Mouse (Mus musculus) stomach, postnatal 0 days (tissue): ENCODE measurements around the gene Cnot2. TPM values are rescaled to one million over a fixed set of nuclear protein-coding genes. Genes with fewer than 3 reads are reported as not detected.

ENCODE experiments used
- ATAC-seq: fragments of 200-750 bp; cut with Nextera tagmentation; 2 replicates; pipeline ENCODE4 v1.8.0; 2017; ENCODE audit not compliant: low FRiP score, low TSS enrichment
- DNase-seq: peaks from one replicate; pipeline ENCODE4 v3.0.0-alpha.2; 2016; ENCODE audit warnings: low spot score
- H3K27ac ChIP-seq: fragments of 300-500 bp; sonication (generic); replicated peaks from 2 replicates; pipeline ENCODE4 v1.5.1; 2014; ENCODE audit warnings: mild to moderate bottlenecking, control low read depth
- H3K27me3 ChIP-seq: fragments of 300-500 bp; sonication (generic); 2 replicates; pipeline ENCODE4 v1.6.1; 2014; ENCODE audit warnings: low read length; ENCODE audit not compliant: control insufficient read depth, insufficient read depth
- H3K36me3 ChIP-seq: fragments of 300-500 bp; sonication (generic); 2 replicates; pipeline ENCODE4 v1.6.1; 2014; ENCODE audit warnings: low read length, mixed read lengths; ENCODE audit not compliant: control insufficient read depth, insufficient read depth
- H3K4me1 ChIP-seq: fragments of 300-500 bp; sonication (generic); replicated peaks from 2 replicates; pipeline ENCODE4 v1.6.1; 2014; ENCODE audit warnings: antibody characterized with exemption; ENCODE audit not compliant: control insufficient read depth, insufficient read depth
- H3K4me2 ChIP-seq: fragments of 300-500 bp; sonication (generic); replicated peaks from 2 replicates; pipeline ENCODE4 v1.6.1; 2014; ENCODE audit warnings: low read depth, mild to moderate bottlenecking, control low read depth, moderate library complexity
- H3K4me3 ChIP-seq: fragments of 300-500 bp; sonication (generic); 2 replicates; pipeline ENCODE4 v1.5.1; 2014; ENCODE audit warnings: low read depth, low read length, control low read depth
- H3K9ac ChIP-seq: fragments of 300-500 bp; sonication (generic); 2 replicates; pipeline ENCODE4 v1.6.1; 2014; ENCODE audit warnings: mild to moderate bottlenecking, low read length, control low read depth, mixed read lengths
- H3K9me3 ChIP-seq: fragments of 300-500 bp; sonication (generic); 2 replicates; pipeline ENCODE4 v1.6.1; 2016; ENCODE audit warnings: low read length; ENCODE audit not compliant: control insufficient read depth
- CTCF ChIP-seq: IDR thresholded peaks from 2 replicates; pipeline ENCODE4 v1.5.1; 2016; ENCODE audit warnings: antibody characterized with exemption, low read depth, mild to moderate bottlenecking, moderate library complexity
- EP300 ChIP-seq: optimal IDR thresholded peaks from 2 replicates; pipeline ENCODE3; 2016; ENCODE audit warnings: antibody characterized with exemption
- WGBS: fragments of 180-500 bp; shearing (Covaris S2); extraction: QIAGEN DNeasy Blood & Tissue Kit; methylation state at CpG from one replicate; pipeline ENCODE4 v1.1.7; 2014; 5-methylcytosine and 5-hydroxymethylcytosine counted together
- polyA plus RNA-seq: library from polyadenylated mRNA; unstranded; fragments of >200 nt; fragmentation: Nextera tagmentation; extraction: Ambion mirVana; gene quantifications from 2 replicates; pipeline ENCODE4 v1.2.1, GENCODE M21; 2015

The Cnot2 gene
- polyA plus RNA-seq, 1 experiment from 2014 or later = 38.0 TPM

DNA sequence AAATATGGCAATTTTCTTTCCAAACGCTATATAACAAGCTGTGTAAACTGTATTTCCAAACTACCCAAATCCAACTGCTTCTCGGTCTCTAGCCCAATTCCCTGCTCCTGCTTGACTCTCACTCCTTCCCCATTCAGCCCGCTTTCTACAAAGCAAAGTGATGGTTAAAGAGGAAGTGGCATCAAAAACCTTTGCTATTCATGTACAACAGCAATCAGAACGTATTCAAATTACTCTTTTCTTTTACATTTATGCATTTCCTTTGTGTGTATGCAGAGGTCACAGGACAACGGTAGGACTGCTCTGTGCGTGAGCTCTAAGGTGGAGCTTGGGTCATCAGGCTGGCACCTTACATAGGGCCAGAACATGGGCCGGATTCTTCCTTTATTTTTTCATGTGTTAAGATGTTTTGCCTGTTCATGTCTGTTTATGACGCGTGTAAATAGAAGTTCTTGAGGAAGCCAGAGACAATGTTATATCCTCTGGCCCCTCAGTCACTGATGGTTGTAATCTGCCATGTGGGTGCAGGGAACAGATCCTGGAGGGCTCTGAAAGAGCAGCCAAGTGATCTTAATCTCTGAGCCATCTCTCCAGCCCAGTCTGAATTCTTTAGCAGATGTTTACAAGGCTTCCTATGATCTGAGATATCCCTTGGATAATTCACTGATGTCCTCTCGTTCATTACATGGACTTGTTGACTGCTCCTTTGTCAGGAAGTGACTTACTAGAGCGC, 68.6 kb downstream of the Cnot2 start:
- Histone ChIP-seq H3K36me3 (no peaks in the 10 kb centered on the region), H3K9me3 (no peaks in the 10 kb centered on the region), H3K4me3 (no peak overlapping the region), H3K4me2 (no peak overlapping the region), H3K27me3 (no peaks in the 10 kb centered on the region), H3K4me1 (no peaks in the 10 kb centered on the region), H3K9ac (no peak overlapping the region), H3K27ac (no peak overlapping the region)
- 82% methylated on average over 11 of the region's 11 CpGs for WGBS
- TF ChIP-seq CTCF (no peak), EP300 (no peak)
- ATAC-seq = no peak
- no peak for DNase-seq

DNA sequence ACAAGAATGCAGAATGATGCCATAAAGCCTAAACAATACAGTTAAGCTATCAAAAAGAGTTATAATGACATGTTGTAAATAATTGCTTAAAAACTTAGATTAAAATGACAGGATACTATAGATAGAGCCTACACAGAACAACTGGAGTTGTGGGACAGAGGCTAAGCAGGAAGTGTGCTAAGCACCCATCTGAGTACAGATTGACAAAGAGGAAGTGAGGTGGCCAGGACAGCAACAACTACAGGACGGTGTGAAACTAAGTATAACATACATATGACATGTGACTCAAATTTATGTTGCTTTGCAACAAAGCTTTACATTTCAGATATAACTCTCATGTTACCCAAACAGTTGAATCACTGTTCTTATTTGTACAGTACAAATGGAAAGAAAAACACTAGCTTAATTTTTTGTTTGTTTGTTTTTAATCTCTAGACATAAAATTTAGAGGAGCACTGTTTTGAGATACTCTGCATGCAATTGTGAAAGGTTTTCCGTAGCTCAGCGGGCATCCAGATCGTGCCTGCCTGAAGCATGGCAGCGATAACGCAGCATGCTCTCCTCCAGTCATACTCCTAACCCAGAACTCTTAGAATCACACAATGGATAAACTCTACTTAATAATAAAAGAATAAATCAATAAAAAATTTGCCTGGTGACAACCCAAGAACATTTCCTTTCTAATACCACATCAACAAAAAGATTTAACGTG, 75.9 kb downstream of the Cnot2 start:
- Histone ChIP-seq H3K4me1 (no peaks in the 10 kb centered on the region), H3K9ac (no peak overlapping the region), H3K36me3 (no peaks in the 10 kb centered on the region), H3K4me3 (no peak overlapping the region), H3K27me3 (no peaks in the 10 kb centered on the region), H3K9me3 (no peaks in the 10 kb centered on the region), H3K27ac (no peak overlapping the region), H3K4me2 (no peak overlapping the region)
- 84% methylated on average over 7 of the region's 7 CpGs for WGBS
- DNase-seq (no peak), ATAC-seq (no peak)
- TF ChIP-seq CTCF (no peak), EP300 (no peak)

DNA sequence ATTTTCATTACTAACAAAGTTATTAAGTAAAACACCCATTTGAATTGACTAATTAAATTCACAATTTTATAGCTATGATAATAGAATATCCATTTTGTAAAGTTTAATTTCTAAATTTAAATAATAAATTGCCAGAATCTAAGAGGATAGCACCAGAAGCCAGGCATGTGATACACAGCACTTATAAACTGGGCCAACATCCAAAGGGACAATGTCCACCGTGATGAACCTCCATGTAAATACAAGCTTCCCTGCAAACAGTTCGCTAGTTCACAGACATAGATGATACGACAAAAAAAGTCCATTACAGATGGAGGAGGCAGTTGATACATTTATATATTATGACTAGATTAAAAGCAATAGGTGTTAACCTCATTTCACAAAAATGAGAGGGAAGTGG, 88.5 kb downstream of the Cnot2 start:
- Histone ChIP-seq H3K9ac (no peak overlapping the region), H3K4me1 (no peaks in the 10 kb centered on the region), H3K36me3 (0 out of 2 replicates have a peak, but pooled peaks cover 5% of the 10 kb centered on the region), H3K27ac (no peak overlapping the region), H3K9me3 (no peaks in the 10 kb centered on the region), H3K4me3 (no peak overlapping the region), H3K4me2 (no peak overlapping the region), H3K27me3 (no peaks in the 10 kb centered on the region)
- DNase-seq (no peak), ATAC-seq (no peak)
- TF ChIP-seq CTCF (no peak), EP300 (no peak)
- 86% methylated on average over 3 of the region's 3 CpGs for WGBS

DNA sequence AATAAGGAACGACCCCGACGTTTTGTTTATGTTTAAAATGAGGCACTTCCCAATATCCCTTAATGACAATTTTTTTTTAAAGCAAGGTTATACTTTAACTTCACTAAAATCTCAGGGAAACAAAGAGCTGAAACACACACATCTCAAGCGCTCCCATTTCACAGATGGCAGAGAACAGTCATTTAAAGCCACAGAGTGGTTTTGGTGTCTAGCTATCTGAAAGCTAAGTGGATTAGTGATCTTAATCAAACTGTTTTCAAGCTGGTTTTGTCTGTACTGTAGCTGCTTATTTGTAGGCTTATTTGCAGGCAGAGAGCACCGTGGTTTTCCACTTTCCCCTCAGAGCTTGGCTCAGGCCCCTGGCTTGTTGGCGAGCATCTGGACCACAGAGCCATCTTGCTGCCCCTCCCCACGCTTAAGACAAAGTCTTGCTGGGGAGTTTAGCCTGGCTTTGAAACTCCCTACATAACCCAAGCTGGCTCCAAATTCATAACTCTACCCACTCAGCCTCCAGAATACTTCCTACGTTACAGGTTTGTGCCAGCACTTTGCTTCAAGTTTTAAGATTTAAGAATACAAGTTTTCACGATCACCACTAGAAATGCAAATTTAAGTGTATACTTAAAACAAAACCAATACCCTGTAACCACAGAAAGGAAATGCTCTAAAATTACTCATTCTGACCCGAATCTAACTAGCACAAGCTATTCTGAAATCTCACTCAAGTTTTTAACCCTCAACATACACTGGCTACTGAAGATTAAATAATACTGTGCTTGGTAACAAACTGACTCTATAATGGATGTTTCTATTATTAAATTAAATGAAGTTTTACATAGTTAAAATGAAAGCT, 94.2 kb downstream of the Cnot2 start:
- peaks cover 15% of the 10 kb centered on the region; the same call in 1 of the 2 replicates for H3K36me3 ChIP-seq
- ATAC-seq = no peak
- H3K9ac ChIP-seq = no peak overlapping the region
- H3K4me2 ChIP-seq = no peak overlapping the region
- no peak overlapping the region for H3K27ac ChIP-seq
- no peaks in the 10 kb centered on the region for H3K9me3 ChIP-seq
- no peak overlapping the region for H3K4me3 ChIP-seq
- H3K4me1 ChIP-seq = no peaks in the 10 kb centered on the region
- DNase-seq = no peak
- WGBS = 72% methylated on average over 10 of the region's 10 CpGs
- TF ChIP-seq EP300 = no peak
- no peak for TF ChIP-seq CTCF
- H3K27me3 ChIP-seq = no peaks in the 10 kb centered on the region

DNA sequence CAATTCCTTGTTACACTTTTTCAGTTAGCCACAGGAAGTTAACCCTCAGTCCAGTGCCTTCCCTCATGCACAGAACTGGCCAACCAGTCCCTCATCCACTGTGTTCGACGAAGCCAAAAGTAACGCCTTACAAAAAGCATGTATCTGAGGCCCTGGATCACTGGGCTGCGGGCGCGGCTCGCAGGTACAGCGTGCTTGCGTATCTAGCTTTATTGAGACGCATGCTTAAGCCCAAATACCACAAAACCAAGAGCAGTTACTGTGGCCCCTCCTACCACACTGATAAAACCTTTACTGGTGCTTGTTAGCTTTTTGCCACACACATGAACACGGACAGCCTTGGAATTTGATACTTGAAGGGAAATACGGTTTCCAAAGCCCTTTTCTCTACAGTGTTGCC, 99.4 kb downstream of the Cnot2 start:
- no peak for TF ChIP-seq EP300
- TF ChIP-seq CTCF = no peak
- H3K9ac ChIP-seq = no peak overlapping the region
- 72% methylated on average over 12 of the region's 12 CpGs for WGBS
- H3K27me3 ChIP-seq = no peaks in the 10 kb centered on the region
- DNase-seq (no peak), ATAC-seq (peak; percentile 56; the same call in 1 of the 2 replicates)
- H3K9me3 ChIP-seq = no peaks in the 10 kb centered on the region
- no peak overlapping the region for H3K27ac ChIP-seq
- no peak overlapping the region for H3K4me2 ChIP-seq
- no peaks in the 10 kb centered on the region for H3K4me1 ChIP-seq
- peaks cover 15% of the 10 kb centered on the region; the same call in 1 of the 2 replicates for H3K36me3 ChIP-seq
- H3K4me3 ChIP-seq = no peak overlapping the region
